Mouse (Mus musculus) heart, postnatal 0 days (tissue): Measurements from ENCODE around the gene Trim5. TPM values are rescaled to one million over a fixed set of nuclear protein-coding genes. Genes with fewer than 3 reads are reported as not detected.
A peak's percentile ranks its signal among the peaks of the same experiment; 100 is the strongest.
"Not testable (repeated sequence)": the region's sequence is repeated elsewhere in the genome, so short reads cannot be mapped to it uniquely, and the experiment has no call there.

ENCODE experiments used
- ATAC-seq: fragments of 200-750 bp; cut with Nextera tagmentation; 2 replicates; pipeline ENCODE4 v1.8.0; 2017; ENCODE audit warnings: low read depth, moderate number of reproducible peaks, moderate library complexity; ENCODE audit not compliant: insufficient read depth
- DNase-seq: peaks from one replicate; pipeline ENCODE4 v3.0.0-alpha.2; 2016; ENCODE audit warnings: low spot score
- H3K27ac ChIP-seq: fragments of 300-500 bp; sonication (generic); 2 replicates; pipeline ENCODE4 v1.5.1; 2014; ENCODE audit warnings: low read depth, mild to moderate bottlenecking
- H3K27me3 ChIP-seq: fragments of 300-500 bp; sonication (generic); 2 replicates; pipeline ENCODE4 v1.6.1; 2014; ENCODE audit warnings: low read length, mixed read lengths; ENCODE audit not compliant: control insufficient read depth, insufficient read depth
- H3K36me3 ChIP-seq: fragments of 300-500 bp; sonication (generic); replicated peaks from 2 replicates; pipeline ENCODE4 v1.6.1; 2014; ENCODE audit warnings: low read length, mixed read lengths; ENCODE audit not compliant: control insufficient read depth, insufficient read depth
- H3K4me1 ChIP-seq: fragments of 300-500 bp; sonication (generic); 2 replicates; pipeline ENCODE4 v1.6.1; 2014; ENCODE audit warnings: antibody characterized with exemption; ENCODE audit not compliant: control insufficient read depth, insufficient read depth
- H3K4me2 ChIP-seq: fragments of 300-500 bp; sonication (generic); 2 replicates; pipeline ENCODE4 v1.6.1; 2014; ENCODE audit warnings: low read depth, mild to moderate bottlenecking, low read length, moderate library complexity
- H3K4me3 ChIP-seq: fragments of 300-500 bp; sonication (generic); 2 replicates; pipeline ENCODE4 v1.5.1; 2014; ENCODE audit warnings: low read depth, low read length
- H3K9ac ChIP-seq: fragments of 300-500 bp; sonication (generic); replicated peaks from 2 replicates; pipeline ENCODE4 v1.6.1; 2014; ENCODE audit warnings: low read depth, low read length, mixed read lengths
- H3K9me3 ChIP-seq: fragments of 300-500 bp; sonication (generic); replicated peaks from 2 replicates; pipeline ENCODE4 v1.6.1; 2016; ENCODE audit warnings: low read length; ENCODE audit not compliant: control insufficient read depth
- CTCF ChIP-seq: IDR thresholded peaks from 2 replicates; pipeline ENCODE4 v1.5.1; 2016; ENCODE audit warnings: antibody characterized with exemption, control low read depth, low read depth
- EP300 ChIP-seq: IDR thresholded peaks from 2 replicates; pipeline ENCODE4 v1.6.1; 2016; ENCODE audit warnings: antibody characterized with exemption, low read depth
- WGBS: fragments of 180-500 bp; shearing (Covaris S2); extraction: QIAGEN DNeasy Blood & Tissue Kit; methylation state at CpG from one replicate; pipeline ENCODE4 v1.1.7; 2014; 5-methylcytosine and 5-hydroxymethylcytosine counted together
- polyA plus RNA-seq: library from polyadenylated mRNA; unstranded; fragments of >200 nt; fragmentation: Nextera tagmentation; extraction: Ambion mirVana; gene quantifications from 2 replicates; pipeline ENCODE4 v1.2.1, GENCODE M21; 2015
- total RNA-seq: library from RNA; depleted of rRNA; stranded (reverse); fragments of >200 nt; gene quantifications from 2 replicates; pipeline ENCODE4 v1.2.3, GENCODE M21; 2014; ENCODE audit warnings: low replicate concordance; rRNA removed

The Trim5 gene
- total RNA-seq (0.12 and 0.27 TPM in 2 replicates), polyA plus RNA-seq (0.37 and 0.38 TPM in 2 replicates)

DNA sequence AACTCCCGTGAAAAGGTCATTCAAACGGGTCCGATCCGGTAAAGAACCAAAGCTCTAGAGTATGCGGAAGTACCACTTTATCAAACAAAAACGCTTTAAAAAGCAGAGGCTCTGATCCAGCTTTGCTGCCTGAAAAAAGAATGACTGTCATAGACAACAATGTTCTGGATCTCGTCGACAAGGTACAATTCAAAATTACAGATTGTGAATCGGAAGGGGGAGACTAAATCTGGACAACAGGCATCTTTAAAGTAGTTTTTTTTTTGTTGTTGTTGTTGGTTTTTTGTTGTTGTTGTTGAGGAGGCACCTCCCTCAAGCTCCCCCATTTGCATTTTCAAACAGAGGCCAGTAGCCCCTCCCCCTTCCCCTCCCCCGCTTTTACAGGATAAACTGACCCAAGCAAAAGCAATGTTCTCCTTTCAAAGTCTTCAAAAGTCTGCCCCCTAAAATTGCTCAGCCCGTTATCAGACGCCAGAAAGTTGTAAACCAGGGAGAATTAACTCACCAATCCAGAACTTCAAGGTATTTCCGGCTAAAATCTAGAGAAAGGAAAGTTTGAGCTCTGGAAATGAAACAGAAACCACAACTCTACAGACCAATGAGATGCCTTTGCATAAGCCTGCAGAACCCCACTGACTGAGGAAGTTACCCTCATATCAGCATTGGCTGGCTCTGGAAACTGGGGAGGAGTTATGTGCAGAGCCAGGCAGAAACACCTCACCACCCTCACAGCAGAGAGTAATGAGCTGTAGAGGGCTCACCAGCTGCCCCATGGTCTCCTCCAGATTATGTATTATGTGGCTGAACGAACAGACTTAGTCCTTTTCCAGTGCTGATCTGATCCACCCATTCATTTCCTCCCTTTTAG lies at the start of gene Trim5:
Trim5 (minus strand) TSS at position 519 of the 868 bp plus-strand sequence.
- H3K27ac ChIP-seq = peak within 1 kb of the TSS; percentile 18; the same call in 1 of the 2 replicates
- H3K9ac ChIP-seq = not testable (repeated sequence)

DNA sequence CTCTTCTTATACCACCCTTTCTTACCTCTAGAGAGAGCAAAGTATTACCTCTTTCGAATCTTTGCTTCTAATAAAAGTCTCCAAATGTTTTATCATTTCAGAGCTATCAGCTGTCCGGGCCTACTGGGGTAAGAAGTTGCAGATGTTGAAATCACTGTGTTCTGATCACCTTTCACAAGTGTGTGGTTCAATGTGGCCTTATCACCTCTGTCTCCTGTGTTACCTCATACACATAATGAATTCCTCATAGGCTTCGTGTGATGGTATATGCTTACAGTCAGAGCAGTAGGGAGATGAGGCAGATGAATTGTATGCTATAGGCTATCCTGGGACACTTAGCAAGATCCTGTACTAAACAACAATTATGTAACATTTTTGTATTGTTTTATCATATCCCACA lies 47.7 kb upstream of the Trim5 start:
- DNase-seq, H3K9ac ChIP-seq, H3K27me3 ChIP-seq, H3K36me3 ChIP-seq, H3K4me3 ChIP-seq, H3K4me1 ChIP-seq, ATAC-seq, H3K9me3 ChIP-seq, H3K4me2 ChIP-seq, H3K27ac ChIP-seq: not testable (repeated sequence)
- 65% methylated on average over 3 of the region's 3 CpGs for WGBS

More for the DNA sequence above, at the start of gene Trim5:
- not testable (repeated sequence) for H3K27me3 ChIP-seq, H3K9me3 ChIP-seq, H3K36me3 ChIP-seq, H3K4me1 ChIP-seq, DNase-seq
- whole genome bisulfite sequencing = 25% methylated on average over 14 of the region's 14 CpGs
- ATAC-seq = peak; percentile 98
- peak within 1 kb of the TSS; percentile 50 for H3K4me2 ChIP-seq
- H3K4me3 ChIP-seq = peak within 1 kb of the TSS; percentile 40

DNA sequence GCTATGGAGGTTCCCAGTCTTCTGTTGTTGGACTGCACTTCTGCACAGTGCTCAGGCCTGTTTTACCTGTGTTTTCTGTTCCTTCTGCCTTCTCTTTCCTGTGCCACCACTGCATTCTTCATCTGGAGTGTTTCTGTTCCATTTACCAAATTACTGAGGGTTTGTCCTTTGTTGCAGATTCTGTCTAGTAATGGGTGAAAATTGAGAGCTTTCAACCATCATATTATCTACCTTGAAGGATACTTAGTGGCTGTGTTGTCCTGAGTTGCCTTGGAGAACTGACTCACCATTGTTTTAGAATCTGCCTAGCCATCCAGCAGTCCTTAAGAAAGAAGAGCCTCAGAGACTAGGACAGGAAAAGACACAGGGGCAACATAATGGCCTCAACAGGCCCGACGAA lies 41.3 kb upstream of the Trim5 start, which contains the start of gene Trim34b:
Trim34b (plus strand) TSS at position 301 of the 400 bp plus-strand sequence.
- H3K27ac ChIP-seq, H3K4me1 ChIP-seq, H3K4me3 ChIP-seq, H3K27me3 ChIP-seq, DNase-seq, H3K9ac ChIP-seq, H3K9me3 ChIP-seq, ATAC-seq, H3K36me3 ChIP-seq, H3K4me2 ChIP-seq: not testable (repeated sequence)
- 95% methylated on average over 2 of the region's 2 CpGs for WGBS

DNA sequence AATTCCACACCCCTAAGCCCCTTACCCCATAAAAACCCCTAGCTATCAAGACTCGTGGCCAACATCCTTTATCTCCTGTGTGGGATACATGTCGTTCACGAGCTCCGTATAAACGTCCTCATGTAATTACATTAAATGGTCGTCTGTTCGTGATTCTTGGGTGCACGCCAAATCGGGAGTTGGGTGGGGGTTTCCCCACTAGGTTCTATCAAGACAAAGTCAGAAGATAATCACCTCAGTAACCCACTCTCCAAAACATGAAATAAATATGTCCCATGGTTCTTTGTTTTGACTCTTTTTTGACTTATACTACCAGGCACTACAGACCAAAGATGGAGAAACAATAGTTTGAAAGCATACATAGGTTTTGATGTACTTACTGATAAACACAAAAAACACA lies 34.1 kb upstream of the Trim5 start:
- Histone ChIP-seq H3K9ac (no peak overlapping the region), H3K36me3 (no peaks in the 10 kb centered on the region), H3K27ac (no peak overlapping the region), H3K4me2 (no peak overlapping the region), H3K4me3 (no peak overlapping the region), H3K9me3 (no peaks in the 10 kb centered on the region), H3K4me1 (no peaks in the 10 kb centered on the region), H3K27me3 (no peaks in the 10 kb centered on the region)
- DNase-seq = no peak
- 61% methylated on average over 9 of the region's 9 CpGs for WGBS
- no peak for TF ChIP-seq EP300
- no peak for TF ChIP-seq CTCF
- no peak for ATAC-seq

DNA sequence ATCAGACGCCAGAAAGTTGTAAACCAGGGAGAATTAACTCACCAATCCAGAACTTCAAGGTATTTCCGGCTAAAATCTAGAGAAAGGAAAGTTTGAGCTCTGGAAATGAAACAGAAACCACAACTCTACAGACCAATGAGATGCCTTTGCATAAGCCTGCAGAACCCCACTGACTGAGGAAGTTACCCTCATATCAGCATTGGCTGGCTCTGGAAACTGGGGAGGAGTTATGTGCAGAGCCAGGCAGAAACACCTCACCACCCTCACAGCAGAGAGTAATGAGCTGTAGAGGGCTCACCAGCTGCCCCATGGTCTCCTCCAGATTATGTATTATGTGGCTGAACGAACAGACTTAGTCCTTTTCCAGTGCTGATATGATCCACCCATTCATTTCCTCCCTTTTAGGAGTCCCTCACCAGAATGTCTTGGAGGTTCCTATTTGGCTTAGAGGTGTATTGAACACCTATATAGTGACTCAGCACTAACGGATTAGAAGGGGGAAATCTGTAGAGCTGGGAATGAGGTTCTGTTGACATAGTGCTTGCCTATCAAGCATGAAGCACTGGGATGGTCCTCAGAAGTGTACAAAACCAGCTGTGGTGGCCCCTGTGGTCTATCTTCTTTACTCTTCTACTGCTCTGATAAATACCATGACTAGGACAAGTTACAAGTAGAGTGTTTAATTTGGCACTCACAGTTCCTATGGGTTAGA lies 27.6 kb upstream of the Trim5 start, which contains the start of gene Trim12a:
Trim12a (minus strand) TSS at position 98 of the 712 bp plus-strand sequence.
- peak within 1 kb of the TSS; percentile 60 for H3K4me2 ChIP-seq
- H3K36me3 ChIP-seq, H3K9me3 ChIP-seq, H3K27me3 ChIP-seq, H3K4me1 ChIP-seq, DNase-seq: not testable (repeated sequence)
- H3K9ac ChIP-seq = peak within 1 kb of the TSS; percentile 54
- H3K27ac ChIP-seq = peak within 1 kb of the TSS; percentile 87
- WGBS = 11% methylated on average over 4 of the region's 4 CpGs
- peak; percentile 98 for ATAC-seq
- H3K4me3 ChIP-seq = peak within 1 kb of the TSS; percentile 67
